Mouse (Mus musculus) myocyte (in vitro differentiated cells): ENCODE measurements at regions not wholly inside any gene's neighbourhood (a gene's known extent, or its start where the extent isn't known, plus 50 kb on each side); places are given as distances from the start of the nearest gene placed in this dataset.

Experiments
- H3K27me3 ChIP-seq: one replicate; pipeline ENCODE4 v1.6.1; 2011; ENCODE audit not compliant: control insufficient read depth, insufficient read depth, insufficient read length
- H3K36me3 ChIP-seq: one replicate; pipeline ENCODE4 v1.6.1; 2011; ENCODE audit not compliant: control insufficient read depth, insufficient read depth
- H3K4me2 ChIP-seq: one replicate; pipeline ENCODE4 v1.6.1; 2011; ENCODE audit warnings: low read depth, control low read depth
- H3K4me3 ChIP-seq: one replicate; pipeline ENCODE4 v1.5.1; 2011; ENCODE audit warnings: mild to moderate bottlenecking, control low read depth, moderate library complexity
- H3K79me2 ChIP-seq: one replicate; pipeline ENCODE4 v1.6.1; 2011; ENCODE audit not compliant: control insufficient read depth, insufficient read depth
- H3ac ChIP-seq: one replicate; pipeline ENCODE4 v1.6.1; 2011; ENCODE audit not compliant: control insufficient read depth, insufficient read length
- CEBPB ChIP-seq: IDR thresholded peaks from 2 replicates; pipeline ENCODE4 v1.6.1; 2011; ENCODE audit warnings: mild to moderate bottlenecking, moderate library complexity; ENCODE audit not compliant: poor library complexity, insufficient read depth, severe bottlenecking
- E2F4 ChIP-seq: IDR thresholded peaks from one replicate; pipeline ENCODE4 v1.6.1; 2011; ENCODE audit warnings: mild to moderate bottlenecking, control low read depth, moderate library complexity; ENCODE audit not compliant: insufficient read depth
- MAX ChIP-seq: IDR thresholded peaks from one replicate; pipeline ENCODE4 v1.6.1; 2011; ENCODE audit warnings: low read depth, mild to moderate bottlenecking, control low read depth
- MYOD1 ChIP-seq, 3 experiments: IDR thresholded peaks; one replicate each; pipeline ENCODE4 v1.6.1; 2011; ENCODE audit warnings: control low read depth in 2 of 3, low read depth in 2 of 3, mild to moderate bottlenecking in 2 of 3, moderate library complexity in 1 of 3; ENCODE audit not compliant: insufficient read length in 2 of 3, control insufficient read depth in 1 of 3
- MYOG ChIP-seq, 3 experiments: IDR thresholded peaks; one replicate each; pipeline ENCODE4 v1.6.1; 2011; ENCODE audit warnings: control low read depth in 2 of 3, low read depth in 2 of 3, mild to moderate bottlenecking in 2 of 3; ENCODE audit not compliant: insufficient read length in 2 of 3, control insufficient read depth in 1 of 3, insufficient read depth in 1 of 3
- POLR2A ChIP-seq: IDR thresholded peaks from one replicate; pipeline ENCODE4 v1.6.1; 2011; ENCODE audit warnings: low read depth, mild to moderate bottlenecking, control low read depth, moderate library complexity; ENCODE audit not compliant: insufficient read length
- POLR2AphosphoS2 ChIP-seq: IDR thresholded peaks from one replicate; pipeline ENCODE4 v1.6.1; 2011; ENCODE audit warnings: low read depth, control low read depth; ENCODE audit not compliant: insufficient read length
- REST ChIP-seq: IDR thresholded peaks from one replicate; pipeline ENCODE4 v1.6.1; 2011; ENCODE audit warnings: mild to moderate bottlenecking, control low read depth, moderate library complexity; ENCODE audit not compliant: insufficient read depth, insufficient read length
- SRF ChIP-seq: IDR thresholded peaks from one replicate; pipeline ENCODE4 v1.6.1; 2011; ENCODE audit warnings: low read depth; ENCODE audit not compliant: control insufficient read depth, insufficient read length
- TCF12 ChIP-seq: IDR thresholded peaks from one replicate; pipeline ENCODE4 v1.6.1; 2011; ENCODE audit warnings: mild to moderate bottlenecking, control low read depth; ENCODE audit not compliant: poor library complexity, insufficient read depth, severe bottlenecking
- TCF3 ChIP-seq: IDR thresholded peaks from one replicate; pipeline ENCODE4 v1.6.1; 2011; ENCODE audit warnings: low read depth, control low read depth; ENCODE audit not compliant: insufficient read length
- USF1 ChIP-seq: IDR thresholded peaks from one replicate; pipeline ENCODE4 v1.6.1; 2011; ENCODE audit warnings: low read depth, mild to moderate bottlenecking, control low read depth, moderate library complexity

DNA sequence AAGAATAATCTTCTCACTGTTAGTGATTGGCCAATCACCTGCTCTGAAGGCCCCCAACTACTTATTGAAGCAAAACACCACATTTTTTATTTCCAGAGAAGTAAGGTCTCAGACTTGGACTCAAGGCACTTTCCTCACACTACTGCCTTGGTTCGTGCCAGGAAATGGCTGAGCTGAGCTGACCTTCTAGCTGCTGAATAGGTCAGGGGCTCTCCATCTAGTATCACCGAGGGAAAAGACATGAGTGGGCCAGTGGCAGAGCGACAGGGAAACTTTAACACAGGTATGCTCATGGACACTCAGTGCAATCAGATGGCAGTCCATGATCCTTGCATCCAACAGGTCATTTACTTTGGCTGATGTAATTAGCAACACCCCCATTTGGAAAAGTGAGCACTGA is 635.3 kb downstream of the Insc start:
- Histone ChIP-seq H3ac (no peak overlapping the region), H3K4me2 (no peak overlapping the region), H3K27me3 (no peaks in the 10 kb centered on the region), H3K79me2 (no peaks in the 10 kb centered on the region), H3K4me3 (no peak overlapping the region), H3K36me3 (no peaks in the 10 kb centered on the region)
- TF ChIP-seq E2F4 (no peak), POLR2AphosphoS2 (no peak), MYOD1 (IDR thresholded peaks at IDR 0.05; ENCODE audit: control insufficient read depth in 1 of 3, insufficient read length in 2 of 3, low read depth in 2 of 3) (no peak), CEBPB (no peak), SRF (no peak), REST (no peak), TCF12 (no peak), MAX (no peak), MYOG (IDR thresholded peaks at IDR 0.05; ENCODE audit: control insufficient read depth in 1 of 3, insufficient read depth in 1 of 3, insufficient read length in 2 of 3, low read depth in 2 of 3) (no peak), TCF3 (no peak), POLR2A (no peak), USF1 (no peak)

DNA sequence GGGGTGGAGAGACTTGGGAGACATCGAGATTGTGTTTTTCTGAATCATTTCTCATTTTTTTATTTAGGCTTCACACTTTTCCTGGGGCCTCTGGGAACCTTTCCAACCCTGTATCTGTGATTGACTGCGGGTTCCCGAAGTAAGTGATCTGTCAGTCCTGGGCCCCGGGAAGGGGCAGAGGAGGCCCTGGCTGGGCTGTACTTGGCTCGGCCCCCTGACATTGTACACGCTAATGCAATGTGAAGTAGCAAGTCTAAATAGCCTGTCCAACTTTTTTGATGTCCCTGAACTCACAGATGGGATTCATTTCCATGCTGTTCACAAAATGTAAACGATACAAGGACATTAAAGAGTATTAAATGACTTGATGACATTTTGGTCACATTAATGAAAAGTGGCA is 636.1 kb downstream of the Insc start:
- H3K4me2 ChIP-seq, result no peak overlapping the region
- no peaks in the 10 kb centered on the region for H3K27me3 ChIP-seq
- no peak overlapping the region for H3ac ChIP-seq
- TF ChIP-seq USF1 (no peak), TCF12 (no peak), CEBPB (no peak), TCF3 (no peak), SRF (no peak), MAX (no peak), MYOD1 (IDR thresholded peaks at IDR 0.05; ENCODE audit: control insufficient read depth in 1 of 3, insufficient read length in 2 of 3, low read depth in 2 of 3) (no peak), POLR2A (no peak), MYOG (IDR thresholded peaks at IDR 0.05; ENCODE audit: control insufficient read depth in 1 of 3, insufficient read depth in 1 of 3, insufficient read length in 2 of 3, low read depth in 2 of 3) (no peak), POLR2AphosphoS2 (no peak), REST (no peak), E2F4 (no peak)
- H3K36me3 ChIP-seq, result no peaks in the 10 kb centered on the region
- no peak overlapping the region for H3K4me3 ChIP-seq
- H3K79me2 ChIP-seq, result no peaks in the 10 kb centered on the region

DNA sequence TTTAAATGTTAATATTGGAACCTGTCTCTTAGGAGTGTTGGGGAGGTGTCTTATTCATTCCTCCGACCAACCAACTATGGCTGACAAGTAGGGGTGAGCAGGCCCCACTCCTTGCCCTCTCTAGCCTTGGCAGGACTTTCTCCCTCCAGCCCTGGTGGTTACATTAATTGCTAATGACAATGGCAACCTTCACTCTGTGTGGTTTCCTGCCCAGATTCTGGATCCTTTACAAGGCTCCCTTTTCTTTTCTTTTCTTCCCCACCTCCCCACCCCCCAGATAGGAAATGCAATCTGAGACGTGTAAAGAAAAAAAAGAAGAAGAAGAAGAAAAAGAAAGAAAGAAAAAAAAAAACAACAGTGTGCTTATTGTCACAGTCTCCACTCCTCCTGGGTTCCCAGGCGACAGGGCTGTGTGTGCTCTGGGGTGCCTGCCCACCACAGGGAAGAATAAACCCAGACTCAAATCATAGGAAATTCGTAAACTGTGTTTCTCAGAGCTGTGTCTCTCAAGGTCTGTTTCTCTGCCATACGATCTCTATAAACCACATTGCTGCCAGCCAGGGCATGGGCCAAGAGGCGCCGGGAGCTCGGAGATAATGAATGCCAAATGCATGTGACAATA is 637.6 kb downstream of the Insc start:
- H3ac ChIP-seq, result no peak overlapping the region
- no peak overlapping the region for H3K4me3 ChIP-seq
- H3K27me3 ChIP-seq, result no peaks in the 10 kb centered on the region
- TF ChIP-seq POLR2AphosphoS2 (no peak), REST (no peak), MYOG (IDR thresholded peaks at IDR 0.05; ENCODE audit: control insufficient read depth in 1 of 3, insufficient read depth in 1 of 3, insufficient read length in 2 of 3, low read depth in 2 of 3) (no peak), POLR2A (no peak), TCF12 (no peak), CEBPB (no peak), SRF (no peak), USF1 (no peak), TCF3 (no peak), E2F4 (no peak), MYOD1 (IDR thresholded peaks at IDR 0.05; ENCODE audit: control insufficient read depth in 1 of 3, insufficient read length in 2 of 3, low read depth in 2 of 3) (no peak), MAX (no peak)
- H3K4me2 ChIP-seq, result no peak overlapping the region
- no peaks in the 10 kb centered on the region for H3K36me3 ChIP-seq
- no peaks in the 10 kb centered on the region for H3K79me2 ChIP-seq

DNA sequence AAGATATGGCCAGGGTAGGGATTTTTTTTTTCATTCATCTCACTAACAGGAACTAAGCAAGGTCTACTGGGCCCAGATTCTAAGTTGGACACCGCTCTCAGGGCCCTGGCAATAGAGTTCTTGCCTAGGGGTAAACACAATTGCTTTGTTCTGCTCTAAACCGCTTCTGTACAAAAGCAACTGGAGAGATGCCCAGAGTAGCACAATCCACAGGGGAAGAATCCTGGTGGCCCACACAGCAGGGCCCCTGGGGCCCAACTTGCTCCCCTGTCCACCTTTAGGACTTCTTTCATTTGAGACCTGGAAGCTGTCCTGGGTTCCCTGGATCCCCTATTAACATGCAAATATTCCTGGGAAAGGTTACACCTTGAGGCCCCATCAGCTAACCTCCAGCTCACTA is 639.4 kb downstream of the Insc start:
- no peaks in the 10 kb centered on the region for H3K36me3 ChIP-seq
- H3K79me2 ChIP-seq, result no peaks in the 10 kb centered on the region
- no peak for TF ChIP-seq E2F4
- TF ChIP-seq REST, result no peak
- TF ChIP-seq USF1, result no peak
- TF ChIP-seq POLR2A, result no peak
- no peak for TF ChIP-seq CEBPB
- no peak for TF ChIP-seq MAX
- no peak for TF ChIP-seq TCF3
- no peak for TF ChIP-seq TCF12
- no peak for TF ChIP-seq MYOD1 (IDR thresholded peaks at IDR 0.05; ENCODE audit: control insufficient read depth in 1 of 3, insufficient read length in 2 of 3, low read depth in 2 of 3)
- no peak for TF ChIP-seq POLR2AphosphoS2
- TF ChIP-seq SRF, result no peak
- no peak for TF ChIP-seq MYOG (IDR thresholded peaks at IDR 0.05; ENCODE audit: control insufficient read depth in 1 of 3, insufficient read depth in 1 of 3, insufficient read length in 2 of 3, low read depth in 2 of 3)
- no peak overlapping the region for H3ac ChIP-seq
- no peak overlapping the region for H3K4me3 ChIP-seq
- no peaks in the 10 kb centered on the region for H3K27me3 ChIP-seq
- H3K4me2 ChIP-seq, result no peak overlapping the region
